Mouse (Mus musculus) limb, embryonic 15.5 days (tissue): ENCODE results near the gene Camkmt. TPM values are rescaled to one million over a fixed set of nuclear protein-coding genes. Genes with fewer than 3 reads are reported as not detected.

Experiments
- ATAC-seq: fragments of 200-750 bp; cut with Nextera tagmentation; 2 replicates; pipeline ENCODE4 v1.8.0; 2017; ENCODE audit warnings: low read depth, moderate TSS enrichment; ENCODE audit not compliant: insufficient number of reproducible peaks, low FRiP score, low TSS enrichment
- H3K27ac ChIP-seq: fragments of 300-500 bp; sonication (generic); 2 replicates; pipeline ENCODE4 v1.5.1; 2015; ENCODE audit warnings: moderate library complexity, mild to moderate bottlenecking, inconsistent platforms
- H3K27me3 ChIP-seq: fragments of 300-500 bp; sonication (generic); 2 replicates; pipeline ENCODE4 v1.6.1; 2015; ENCODE audit warnings: inconsistent platforms
- H3K36me3 ChIP-seq: fragments of 300-500 bp; sonication (generic); 2 replicates; pipeline ENCODE4 v1.6.1; 2015; ENCODE audit warnings: inconsistent platforms
- H3K4me1 ChIP-seq: fragments of 300-500 bp; sonication (generic); 2 replicates; pipeline ENCODE4 v1.6.1; 2015; ENCODE audit warnings: inconsistent platforms
- H3K4me2 ChIP-seq: fragments of 300-500 bp; sonication (generic); 2 replicates; pipeline ENCODE4 v1.6.1; 2015; ENCODE audit warnings: mild to moderate bottlenecking, inconsistent platforms
- H3K4me3 ChIP-seq: fragments of 300-500 bp; sonication (generic); 2 replicates; pipeline ENCODE4 v1.5.1; 2015; ENCODE audit warnings: mild to moderate bottlenecking, inconsistent platforms
- H3K9ac ChIP-seq: fragments of 300-500 bp; sonication (generic); 2 replicates; pipeline ENCODE4 v1.6.1; 2015; ENCODE audit warnings: inconsistent platforms
- H3K9me3 ChIP-seq: fragments of 300-500 bp; sonication (generic); 2 replicates; pipeline ENCODE4 v1.6.1; 2016; ENCODE audit warnings: inconsistent platforms
- WGBS: fragments of 180-500 bp; shearing (Covaris S2); methylation state at CpG from one replicate; pipeline ENCODE4 v1.1.7; 2015; 5-methylcytosine and 5-hydroxymethylcytosine counted together
- polyA plus RNA-seq: library from polyadenylated mRNA; unstranded; fragments of >200 nt; fragmentation: Nextera tagmentation; extraction: Ambion mirVana; gene quantifications from 2 replicates; pipeline ENCODE4 v1.2.1, GENCODE M21; 2015

Gene Camkmt
- polyA plus RNA-seq, 1 experiment from 2014 or later = 12.3 TPM

GRCm38 (mm10) chr17:85311348-85311747, 221.0 kb downstream of the Camkmt start:
- 75% methylated on average over 13 of the region's 13 CpGs for WGBS
- Histone ChIP-seq H3K27ac (no peak overlapping the region), H3K9ac (no peak overlapping the region), H3K9me3 (no peaks in the 10 kb centered on the region), H3K36me3 (no peaks in the 10 kb centered on the region), H3K27me3 (no peaks in the 10 kb centered on the region), H3K4me2 (no peak overlapping the region), H3K4me3 (no peak overlapping the region), H3K4me1 (no peaks in the 10 kb centered on the region)
- no peak for ATAC-seq

GRCm38 (mm10) chr17:85318401-85318800, 228.0 kb downstream of the Camkmt start:
- no peaks in the 10 kb centered on the region for H3K36me3 ChIP-seq
- no peaks in the 10 kb centered on the region for H3K9me3 ChIP-seq
- WGBS = 34% methylated on average over 10 of the region's 10 CpGs
- H3K27ac ChIP-seq = no peak overlapping the region
- no peak for ATAC-seq
- H3K4me3 ChIP-seq = no peak overlapping the region
- no peaks in the 10 kb centered on the region for H3K4me1 ChIP-seq
- no peak overlapping the region for H3K9ac ChIP-seq
- no peak overlapping the region for H3K4me2 ChIP-seq
- no peaks in the 10 kb centered on the region for H3K27me3 ChIP-seq

GRCm38 (mm10) chr17:85319779-85320300, 229.5 kb downstream of the Camkmt start:
- WGBS = 53% methylated on average over 8 of the region's 8 CpGs
- no peak for ATAC-seq
- Histone ChIP-seq H3K4me3 (no peak overlapping the region), H3K27ac (no peak overlapping the region), H3K4me1 (no peaks in the 10 kb centered on the region), H3K36me3 (no peaks in the 10 kb centered on the region), H3K9ac (no peak overlapping the region), H3K4me2 (no peak overlapping the region), H3K27me3 (no peaks in the 10 kb centered on the region), H3K9me3 (no peaks in the 10 kb centered on the region)

- Histone ChIP-seq H3K9ac (no peak overlapping the region), H3K4me2 (no peak overlapping the region), H3K36me3 (no peaks in the 10 kb centered on the region), H3K4me1 (no peaks in the 10 kb centered on the region), H3K27me3 (no peaks in the 10 kb centered on the region), H3K4me3 (no peak overlapping the region), H3K9me3 (no peaks in the 10 kb centered on the region), H3K27ac (no peak overlapping the region)
- WGBS = 89% methylated on average over 10 of the region's 10 CpGs
- ATAC-seq = no peak
Measured at GRCm38 (mm10) chr17:85328901-85329300, 238.5 kb downstream of the Camkmt start.

GRCm38 (mm10) chr17:85335464-85335863, 245.1 kb downstream of the Camkmt start:
- 81% methylated on average over 10 of the region's 10 CpGs for WGBS
- no peak overlapping the region for H3K9ac ChIP-seq
- no peaks in the 10 kb centered on the region for H3K27me3 ChIP-seq
- H3K4me2 ChIP-seq = no peak overlapping the region
- no peak overlapping the region for H3K4me3 ChIP-seq
- no peak overlapping the region for H3K27ac ChIP-seq
- ATAC-seq = no peak
- no peaks in the 10 kb centered on the region for H3K4me1 ChIP-seq
- H3K9me3 ChIP-seq = no peaks in the 10 kb centered on the region
- no peaks in the 10 kb centered on the region for H3K36me3 ChIP-seq

- Histone ChIP-seq H3K36me3 (no peaks in the 10 kb centered on the region), H3K9me3 (no peaks in the 10 kb centered on the region), H3K4me2 (no peak overlapping the region), H3K27me3 (no peaks in the 10 kb centered on the region), H3K27ac (no peak overlapping the region), H3K4me3 (no peak overlapping the region), H3K9ac (no peak overlapping the region), H3K4me1 (no peaks in the 10 kb centered on the region)
- WGBS = 58% methylated on average over 7 of the region's 7 CpGs
- no peak for ATAC-seq
Measured at GRCm38 (mm10) chr17:85337666-85338065, 247.3 kb downstream of the Camkmt start.

- Histone ChIP-seq H3K4me3 (no peak overlapping the region), H3K36me3 (no peaks in the 10 kb centered on the region), H3K4me2 (no peak overlapping the region), H3K9ac (no peak overlapping the region), H3K4me1 (no peaks in the 10 kb centered on the region), H3K9me3 (no peaks in the 10 kb centered on the region), H3K27ac (no peak overlapping the region), H3K27me3 (no peaks in the 10 kb centered on the region)
- no peak for ATAC-seq
- WGBS = 66% methylated on average over 18 of the region's 18 CpGs
Measured at GRCm38 (mm10) chr17:85341134-85341700, 250.9 kb downstream of the Camkmt start.

GRCm38 (mm10) chr17:85342471-85342870, 252.1 kb downstream of the Camkmt start:
- Histone ChIP-seq H3K4me3 (no peak overlapping the region), H3K4me1 (no peaks in the 10 kb centered on the region), H3K9me3 (no peaks in the 10 kb centered on the region), H3K27me3 (no peaks in the 10 kb centered on the region), H3K9ac (no peak overlapping the region), H3K36me3 (no peaks in the 10 kb centered on the region), H3K4me2 (no peak overlapping the region), H3K27ac (no peak overlapping the region)
- ATAC-seq = no peak
- 87% methylated on average over 5 of the region's 5 CpGs for WGBS

GRCm38 (mm10) chr17:85343435-85343834, 253.1 kb downstream of the Camkmt start:
- ATAC-seq = no peak
- H3K27me3 ChIP-seq = no peaks in the 10 kb centered on the region
- H3K4me1 ChIP-seq = no peaks in the 10 kb centered on the region
- no peak overlapping the region for H3K27ac ChIP-seq
- H3K4me2 ChIP-seq = no peak overlapping the region
- H3K9ac ChIP-seq = no peak overlapping the region
- 82% methylated on average over 13 of the region's 13 CpGs for WGBS
- no peaks in the 10 kb centered on the region for H3K9me3 ChIP-seq
- no peaks in the 10 kb centered on the region for H3K36me3 ChIP-seq
- H3K4me3 ChIP-seq = no peak overlapping the region

- 82% methylated on average over 6 of the region's 6 CpGs for WGBS
- H3K4me3 ChIP-seq = no peak overlapping the region
- no peak for ATAC-seq
Measured at GRCm38 (mm10) chr17:85346701-85347100, 256.3 kb downstream of the Camkmt start.

GRCm38 (mm10) chr17:85349331-85349935, 259.1 kb downstream of the Camkmt start:
- no peak for ATAC-seq

More at GRCm38 (mm10) chr17:85346701-85347100, 256.3 kb downstream of the Camkmt start:
- H3K4me1 ChIP-seq = no peaks in the 10 kb centered on the region
- H3K27ac ChIP-seq = no peak overlapping the region
- no peak overlapping the region for H3K9ac ChIP-seq
- no peaks in the 10 kb centered on the region for H3K36me3 ChIP-seq
- no peaks in the 10 kb centered on the region for H3K9me3 ChIP-seq
- no peak overlapping the region for H3K4me2 ChIP-seq
- H3K27me3 ChIP-seq = no peaks in the 10 kb centered on the region

GRCm38 (mm10) chr17:85351301-85351700, 260.9 kb downstream of the Camkmt start:
- Histone ChIP-seq H3K27ac (no peak overlapping the region), H3K4me3 (no peak overlapping the region), H3K27me3 (no peaks in the 10 kb centered on the region), H3K4me2 (no peak overlapping the region), H3K4me1 (no peaks in the 10 kb centered on the region), H3K9me3 (no peaks in the 10 kb centered on the region), H3K36me3 (no peaks in the 10 kb centered on the region), H3K9ac (no peak overlapping the region)
- WGBS = 91% methylated on average over 8 of the region's 8 CpGs
- no peak for ATAC-seq

More at GRCm38 (mm10) chr17:85349331-85349935, 259.1 kb downstream of the Camkmt start:
- WGBS = 72% methylated on average over 8 of the region's 8 CpGs
- Histone ChIP-seq H3K4me1 (no peaks in the 10 kb centered on the region), H3K4me3 (no peak overlapping the region), H3K9me3 (no peaks in the 10 kb centered on the region), H3K27me3 (no peaks in the 10 kb centered on the region), H3K4me2 (no peak overlapping the region), H3K36me3 (no peaks in the 10 kb centered on the region), H3K27ac (no peak overlapping the region), H3K9ac (no peak overlapping the region)
